Mouse (Mus musculus) kidney, embryonic 16.5 days (tissue): ENCODE measurements around the gene Bsnd. TPM values are rescaled to one million over a fixed set of nuclear protein-coding genes. Genes with fewer than 3 reads are reported as not detected.

Source experiments
- ATAC-seq: fragments of 200-750 bp; cut with Nextera tagmentation; 2 replicates; pipeline ENCODE4 v1.8.0; 2017; ENCODE audit warnings: moderate TSS enrichment; ENCODE audit not compliant: low FRiP score, low TSS enrichment
- H3K27ac ChIP-seq: fragments of 300-500 bp; sonication (generic); 2 replicates; pipeline ENCODE4 v1.5.1; 2014; ENCODE audit warnings: low read length
- H3K27me3 ChIP-seq: fragments of 300-500 bp; sonication (generic); 2 replicates; pipeline ENCODE4 v1.6.1; 2014; ENCODE audit warnings: low read length, control low read depth, mixed read lengths; ENCODE audit not compliant: insufficient read depth
- H3K36me3 ChIP-seq: fragments of 300-500 bp; sonication (generic); 2 replicates; pipeline ENCODE4 v1.6.1; 2014; ENCODE audit warnings: low read length, control low read depth, mixed read lengths; ENCODE audit not compliant: insufficient read depth
- H3K4me1 ChIP-seq: fragments of 300-500 bp; sonication (generic); 2 replicates; pipeline ENCODE4 v1.6.1; 2014; ENCODE audit warnings: low read length, control low read depth, mixed read lengths; ENCODE audit not compliant: insufficient read depth
- H3K4me2 ChIP-seq: fragments of 300-500 bp; sonication (generic); replicated peaks from 2 replicates; pipeline ENCODE4 v1.6.1; 2014; ENCODE audit warnings: low read depth, low read length
- H3K4me3 ChIP-seq: fragments of 300-500 bp; sonication (generic); 2 replicates; pipeline ENCODE4 v1.5.1; 2014; ENCODE audit warnings: mild to moderate bottlenecking, low read length
- H3K9ac ChIP-seq: fragments of 300-500 bp; sonication (generic); replicated peaks from 2 replicates; pipeline ENCODE4 v1.6.1; 2014; ENCODE audit warnings: low read length
- H3K9me3 ChIP-seq: fragments of 300-500 bp; sonication (generic); 2 replicates; pipeline ENCODE4 v1.6.1; 2016; ENCODE audit warnings: low read length, control low read depth
- WGBS: fragments of 180-500 bp; shearing (Covaris S2); extraction: QIAGEN DNeasy Blood & Tissue Kit; methylation state at CpG from one replicate; pipeline ENCODE4 v1.1.7; 2014; 5-methylcytosine and 5-hydroxymethylcytosine counted together
- polyA plus RNA-seq: library from polyadenylated mRNA; unstranded; fragments of >200 nt; fragmentation: Nextera tagmentation; extraction: Ambion mirVana; gene quantifications from 2 replicates; pipeline ENCODE4 v1.2.1, GENCODE M21; 2015

Bsnd gene
- polyA plus RNA-seq, 1 experiment from 2014 or later = 16.5 TPM

DNA sequence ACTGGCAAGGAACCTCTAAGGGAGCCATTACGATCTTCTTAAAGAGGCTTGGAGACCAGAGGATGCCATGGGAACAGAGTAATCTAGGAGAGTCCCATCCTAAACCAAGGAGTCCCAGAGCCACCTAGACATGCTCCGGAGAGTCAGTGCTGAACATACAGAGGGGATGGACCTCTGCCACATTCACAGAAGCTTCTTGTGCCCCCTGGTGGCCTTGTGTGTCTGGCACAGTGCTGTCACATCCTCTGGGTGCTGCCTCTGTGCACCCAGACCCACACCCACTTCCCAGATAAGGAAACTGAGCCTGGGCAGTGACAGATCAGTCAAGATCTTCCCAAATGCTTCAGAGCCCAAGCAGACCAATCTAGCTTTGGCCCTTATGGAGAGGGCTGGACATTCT, 1.6 kb upstream of the Bsnd start:
- H3K27ac ChIP-seq = no peak overlapping the region
- H3K4me1 ChIP-seq = peaks cover 10% of the 10 kb centered on the region; the same call in 1 of the 2 replicates
- H3K4me3 ChIP-seq = no peak overlapping the region
- 66% methylated on average over 2 of the region's 2 CpGs for WGBS
- no peak overlapping the region for H3K4me2 ChIP-seq
- H3K9ac ChIP-seq = no peak overlapping the region
- no peaks in the 10 kb centered on the region for H3K9me3 ChIP-seq
- H3K27me3 ChIP-seq = no peaks in the 10 kb centered on the region; the same call in 1 of the 2 replicates
- no peak for ATAC-seq
- H3K36me3 ChIP-seq = no peaks in the 10 kb centered on the region

- H3K9ac ChIP-seq = no peak overlapping the region
- H3K27ac ChIP-seq = peak overlapping the region; percentile 65; the same call in 1 of the 2 replicates
- ATAC-seq = no peak
- no peak overlapping the region for H3K4me3 ChIP-seq
- no peaks in the 10 kb centered on the region for H3K36me3 ChIP-seq
- 48% methylated on average over 4 of the region's 4 CpGs for WGBS
- H3K27me3 ChIP-seq = no peaks in the 10 kb centered on the region; the same call in 1 of the 2 replicates
- H3K4me2 ChIP-seq = no peak overlapping the region
- peaks cover 10% of the 10 kb centered on the region; the same call in 1 of the 2 replicates for H3K4me1 ChIP-seq
- H3K9me3 ChIP-seq = no peaks in the 10 kb centered on the region
Observed at GRCm38 (mm10) chr4:106490620-106491019, 1.5 kb downstream of the Bsnd start.

- H3K4me3 ChIP-seq = no peak overlapping the region
- no peaks in the 10 kb centered on the region for H3K27me3 ChIP-seq
- no peaks in the 10 kb centered on the region for H3K9me3 ChIP-seq
- H3K9ac ChIP-seq = no peak overlapping the region
- no peak for ATAC-seq
- no peaks in the 10 kb centered on the region for H3K36me3 ChIP-seq
- no peak overlapping the region for H3K4me2 ChIP-seq
- WGBS = 88% methylated on average over 1 of the region's 1 CpGs
- no peak overlapping the region; the same call in 1 of the 2 replicates for H3K27ac ChIP-seq
- peaks cover 12% of the 10 kb centered on the region for H3K4me1 ChIP-seq
Observed at GRCm38 (mm10) chr4:106483831-106484230, 8.3 kb downstream of the Bsnd start.

- Histone ChIP-seq H3K27me3 (no peaks in the 10 kb centered on the region), H3K4me3 (no peak overlapping the region), H3K9ac (no peak overlapping the region), H3K4me2 (no peak overlapping the region), H3K27ac (no peak overlapping the region; the same call in 1 of the 2 replicates), H3K9me3 (no peaks in the 10 kb centered on the region), H3K36me3 (no peaks in the 10 kb centered on the region), H3K4me1 (peaks cover 12% of the 10 kb centered on the region)
- WGBS = 29% methylated on average over 7 of the region's 7 CpGs
- no peak for ATAC-seq
Observed at GRCm38 (mm10) chr4:106483215-106483727, 8.8 kb downstream of the Bsnd start.

- no peak overlapping the region for H3K9ac ChIP-seq
- H3K4me1 ChIP-seq = peaks cover 12% of the 10 kb centered on the region
- no peaks in the 10 kb centered on the region for H3K27me3 ChIP-seq
- no peak overlapping the region for H3K4me2 ChIP-seq
- H3K9me3 ChIP-seq = no peaks in the 10 kb centered on the region
- ATAC-seq = no peak
- 78% methylated on average over 3 of the region's 3 CpGs for WGBS
- H3K27ac ChIP-seq = no peak overlapping the region
- no peak overlapping the region for H3K4me3 ChIP-seq
- H3K36me3 ChIP-seq = no peaks in the 10 kb centered on the region
Observed at GRCm38 (mm10) chr4:106480545-106480944, 11.5 kb downstream of the Bsnd start.

- 5% methylated on average over 6 of the region's 6 CpGs for WGBS
- Histone ChIP-seq H3K4me3 (no peak overlapping the region), H3K27me3 (0 out of 2 replicates have a peak, but pooled peaks cover 5% of the 10 kb centered on the region), H3K36me3 (no peaks in the 10 kb centered on the region), H3K9ac (no peak overlapping the region), H3K4me2 (no peak overlapping the region), H3K4me1 (no peaks in the 10 kb centered on the region), H3K27ac (no peak overlapping the region), H3K9me3 (no peaks in the 10 kb centered on the region)
- peak; percentile 56 for ATAC-seq
Observed at GRCm38 (mm10) chr4:106474241-106474640, 17.8 kb downstream of the Bsnd start.

GRCm38 (mm10) chr4:106472335-106472734, 19.7 kb downstream of the Bsnd start:
- Histone ChIP-seq H3K4me2 (no peak overlapping the region), H3K27me3 (0 out of 2 replicates have a peak, but pooled peaks cover 5% of the 10 kb centered on the region), H3K9ac (no peak overlapping the region), H3K27ac (no peak overlapping the region), H3K9me3 (no peaks in the 10 kb centered on the region), H3K4me3 (no peak overlapping the region), H3K4me1 (no peaks in the 10 kb centered on the region), H3K36me3 (no peaks in the 10 kb centered on the region)
- no peak for ATAC-seq
- 16% methylated on average over 3 of the region's 3 CpGs for WGBS

- Histone ChIP-seq H3K9me3 (no peaks in the 10 kb centered on the region), H3K9ac (no peak overlapping the region), H3K4me2 (no peak overlapping the region), H3K4me1 (no peaks in the 10 kb centered on the region), H3K27ac (no peak overlapping the region), H3K27me3 (0 out of 2 replicates have a peak, but pooled peaks cover 5% of the 10 kb centered on the region), H3K4me3 (no peak overlapping the region), H3K36me3 (no peaks in the 10 kb centered on the region)
- WGBS = 63% methylated on average over 5 of the region's 5 CpGs
- ATAC-seq = no peak
Observed at GRCm38 (mm10) chr4:106470921-106471320, 21.2 kb downstream of the Bsnd start.

- H3K9me3 ChIP-seq = no peaks in the 10 kb centered on the region
- no peak for ATAC-seq
- no peaks in the 10 kb centered on the region for H3K36me3 ChIP-seq
- H3K4me2 ChIP-seq = no peak overlapping the region
- no peak overlapping the region for H3K9ac ChIP-seq
- peaks cover 31% of the 10 kb centered on the region for H3K27me3 ChIP-seq
- no peak overlapping the region for H3K27ac ChIP-seq
- 77% methylated on average over 13 of the region's 13 CpGs for WGBS
- no peak overlapping the region for H3K4me3 ChIP-seq
- H3K4me1 ChIP-seq = peaks cover 18% of the 10 kb centered on the region
Observed at GRCm38 (mm10) chr4:106467420-106468110, 24.5 kb downstream of the Bsnd start.

- H3K9ac ChIP-seq = peak overlapping the region; percentile 48
- peaks cover 18% of the 10 kb centered on the region for H3K4me1 ChIP-seq
- peaks cover 33% of the 10 kb centered on the region for H3K27me3 ChIP-seq
- WGBS = 26% methylated on average over 21 of the region's 21 CpGs
- peak; percentile 24; the same call in 1 of the 2 replicates for ATAC-seq
- H3K4me3 ChIP-seq = peak overlapping the region; percentile 44
- no peaks in the 10 kb centered on the region for H3K9me3 ChIP-seq
- no peaks in the 10 kb centered on the region for H3K36me3 ChIP-seq
- no peak overlapping the region for H3K27ac ChIP-seq
- H3K4me2 ChIP-seq = peak overlapping the region; percentile 66
Observed at GRCm38 (mm10) chr4:106463174-106463801, 28.8 kb downstream of the Bsnd start.
